Mouse (Mus musculus): ENCODE results near the gene Tfam. TPM values are rescaled to one million over a fixed set of nuclear protein-coding genes. Genes with fewer than 3 reads are reported as not detected.

Gene Tfam
- total and polyA plus RNA-seq, 2 experiments from 2014 or later, result 14.1 to 43.5 TPM

GRCm38 (mm10) chr10:71267511-71267910, 29.4 kb upstream of the Tfam start:
- ATAC-seq (ENCODE audit: low FRiP score) (no peak), DNase-seq (ENCODE audit: low spot score) (no peak)
- Histone ChIP-seq H3K4me3 (ENCODE audit: low read depth, low read length) (no peak overlapping the region), H3K4me1 (ENCODE audit: insufficient read depth, low read length) (no peaks in the 10 kb centered on the region), H3K27me3 (ENCODE audit: insufficient read depth, low read length) (no peaks in the 10 kb centered on the region), H3K36me3 (ENCODE audit: insufficient read depth, low read length) (no peaks in the 10 kb centered on the region), H3K9ac (replicated peaks; ENCODE audit: low read length, poor library complexity, severe bottlenecking) (no peak overlapping the region), H3K27ac (ENCODE audit: low read depth, low read length) (no peak overlapping the region), H3K4me2 (ENCODE audit: low read depth, low read length, poor library complexity, severe bottlenecking) (no peak overlapping the region), H3K9me3 (ENCODE audit: low read length) (no peaks in the 10 kb centered on the region)
- no peak for TF ChIP-seq CTCF (IDR thresholded peaks at IDR 0.05)
- 76% methylated on average over 11 of the region's 11 CpGs for WGBS

- TF ChIP-seq CTCF (IDR thresholded peaks at IDR 0.05), result no peak
- 85% methylated on average over 4 of the region's 4 CpGs for WGBS
- no peak overlapping the region for H3K4me2 ChIP-seq (ENCODE audit: low read depth, low read length, poor library complexity, severe bottlenecking)
Measured at GRCm38 (mm10) chr10:71265067-71265466, 27.0 kb upstream of the Tfam start.

GRCm38 (mm10) chr10:71261637-71262036, 23.6 kb upstream of the Tfam start:
- Histone ChIP-seq H3K36me3 (ENCODE audit: insufficient read depth, low read length) (peaks cover 20% of the 10 kb centered on the region; the same call in 1 of the 2 replicates), H3K4me3 (ENCODE audit: low read depth, low read length) (no peak overlapping the region), H3K27me3 (ENCODE audit: insufficient read depth, low read length) (no peaks in the 10 kb centered on the region), H3K9me3 (ENCODE audit: low read length) (no peaks in the 10 kb centered on the region), H3K9ac (replicated peaks; ENCODE audit: low read length, poor library complexity, severe bottlenecking) (no peak overlapping the region), H3K4me1 (ENCODE audit: insufficient read depth, low read length) (no peaks in the 10 kb centered on the region), H3K4me2 (ENCODE audit: low read depth, low read length, poor library complexity, severe bottlenecking) (no peak overlapping the region), H3K27ac (ENCODE audit: low read depth, low read length) (no peak overlapping the region)
- TF ChIP-seq CTCF (IDR thresholded peaks at IDR 0.05), result no peak
- DNase-seq (ENCODE audit: low spot score) (no peak), ATAC-seq (ENCODE audit: low FRiP score) (no peak)
- WGBS, result 77% methylated on average over 8 of the region's 8 CpGs

More at GRCm38 (mm10) chr10:71265067-71265466, 27.0 kb upstream of the Tfam start:
- no peak for ATAC-seq (ENCODE audit: low FRiP score)
- H3K9me3 ChIP-seq (ENCODE audit: low read length), result no peaks in the 10 kb centered on the region
- H3K9ac ChIP-seq (replicated peaks; ENCODE audit: low read length, poor library complexity, severe bottlenecking), result no peak overlapping the region
- no peak for DNase-seq (ENCODE audit: low spot score)
- peaks cover 7% of the 10 kb centered on the region; the same call in 1 of the 2 replicates for H3K36me3 ChIP-seq (ENCODE audit: insufficient read depth, low read length)
- no peak overlapping the region for H3K27ac ChIP-seq (ENCODE audit: low read depth, low read length)
- no peaks in the 10 kb centered on the region for H3K4me1 ChIP-seq (ENCODE audit: insufficient read depth, low read length)
- H3K27me3 ChIP-seq (ENCODE audit: insufficient read depth, low read length), result no peaks in the 10 kb centered on the region
- H3K4me3 ChIP-seq (ENCODE audit: low read depth, low read length), result no peak overlapping the region

DNA sequence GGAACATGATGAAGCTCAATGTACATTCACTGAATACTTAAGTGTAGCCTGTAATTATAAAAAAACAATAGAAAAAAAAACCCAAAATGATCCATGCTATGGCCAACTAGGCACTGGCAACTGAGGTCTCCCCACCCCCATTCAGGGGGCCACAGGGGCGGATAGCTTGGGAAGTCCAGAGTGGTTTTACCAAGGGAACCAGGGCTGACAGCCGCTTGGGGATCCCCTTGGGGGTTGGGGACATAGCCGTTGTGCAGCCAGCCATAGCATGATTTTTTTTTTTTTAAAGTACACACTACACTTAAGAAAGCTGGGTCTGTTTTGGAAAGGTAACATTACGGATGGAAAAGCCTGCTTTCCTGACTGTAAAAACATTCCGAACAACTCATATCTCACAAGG, 20.9 kb upstream of the Tfam start:
- Histone ChIP-seq H3K27me3 (ENCODE audit: insufficient read depth, low read length) (no peaks in the 10 kb centered on the region), H3K4me2 (ENCODE audit: low read depth, low read length, poor library complexity, severe bottlenecking) (no peak overlapping the region), H3K9ac (replicated peaks; ENCODE audit: low read length, poor library complexity, severe bottlenecking) (no peak overlapping the region), H3K27ac (ENCODE audit: low read depth, low read length) (no peak overlapping the region), H3K9me3 (ENCODE audit: low read length) (no peaks in the 10 kb centered on the region), H3K36me3 (ENCODE audit: insufficient read depth, low read length) (peaks cover 38% of the 10 kb centered on the region), H3K4me1 (ENCODE audit: insufficient read depth, low read length) (no peaks in the 10 kb centered on the region), H3K4me3 (ENCODE audit: low read depth, low read length) (no peak overlapping the region)
- ATAC-seq (ENCODE audit: low FRiP score), result no peak
- 69% methylated on average over 5 of the region's 5 CpGs for WGBS
- no peak for DNase-seq (ENCODE audit: low spot score)
- TF ChIP-seq CTCF (IDR thresholded peaks at IDR 0.05), result no peak

DNA sequence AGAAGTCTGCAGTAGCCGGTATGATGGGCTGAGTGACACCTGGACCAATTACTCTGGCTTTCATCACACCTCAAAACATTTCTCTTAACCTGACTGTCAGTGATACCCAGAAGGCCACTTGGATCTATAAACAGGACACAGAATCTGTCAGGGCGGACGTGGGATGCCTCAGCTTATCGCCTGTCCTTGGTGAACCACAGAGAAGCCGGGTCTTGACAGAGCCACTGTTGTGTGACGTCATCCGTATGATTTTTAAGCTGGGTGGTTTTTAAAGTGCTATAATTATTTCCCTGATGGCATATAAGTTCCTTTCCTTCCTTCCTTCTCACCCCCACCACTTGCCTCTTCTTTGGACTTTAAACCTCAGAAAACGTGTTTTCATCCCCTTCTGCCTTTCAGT, 20.4 kb upstream of the Tfam start:
- no peak for DNase-seq (ENCODE audit: low spot score)
- TF ChIP-seq CTCF (IDR thresholded peaks at IDR 0.05), result no peak
- Histone ChIP-seq H3K9me3 (ENCODE audit: low read length) (no peaks in the 10 kb centered on the region), H3K27me3 (ENCODE audit: insufficient read depth, low read length) (no peaks in the 10 kb centered on the region), H3K36me3 (ENCODE audit: insufficient read depth, low read length) (peaks cover 38% of the 10 kb centered on the region), H3K4me1 (ENCODE audit: insufficient read depth, low read length) (no peaks in the 10 kb centered on the region), H3K4me2 (ENCODE audit: low read depth, low read length, poor library complexity, severe bottlenecking) (no peak overlapping the region), H3K4me3 (ENCODE audit: low read depth, low read length) (no peak overlapping the region), H3K9ac (replicated peaks; ENCODE audit: low read length, poor library complexity, severe bottlenecking) (no peak overlapping the region), H3K27ac (ENCODE audit: low read depth, low read length) (no peak overlapping the region)
- ATAC-seq (ENCODE audit: low FRiP score), result no peak
- WGBS, result 89% methylated on average over 8 of the region's 8 CpGs

- 81% methylated on average over 4 of the region's 4 CpGs for WGBS
- H3K9me3 ChIP-seq (ENCODE audit: low read length), result no peaks in the 10 kb centered on the region
- H3K27me3 ChIP-seq (ENCODE audit: insufficient read depth, low read length), result no peaks in the 10 kb centered on the region
- no peaks in the 10 kb centered on the region for H3K4me1 ChIP-seq (ENCODE audit: insufficient read depth, low read length)
- no peak overlapping the region for H3K4me3 ChIP-seq (ENCODE audit: low read depth, low read length)
- peaks cover 18% of the 10 kb centered on the region for H3K36me3 ChIP-seq (ENCODE audit: insufficient read depth, low read length)
- no peak overlapping the region for H3K9ac ChIP-seq (replicated peaks; ENCODE audit: low read length, poor library complexity, severe bottlenecking)
- no peak overlapping the region for H3K27ac ChIP-seq (ENCODE audit: low read depth, low read length)
- DNase-seq (ENCODE audit: low spot score), result no peak
- H3K4me2 ChIP-seq (ENCODE audit: low read depth, low read length, poor library complexity, severe bottlenecking), result no peak overlapping the region
- no peak for ATAC-seq (ENCODE audit: low FRiP score)
- no peak for TF ChIP-seq CTCF (IDR thresholded peaks at IDR 0.05)
Measured at GRCm38 (mm10) chr10:71253147-71253546, 15.1 kb upstream of the Tfam start.
